Mouse (Mus musculus) thymus, adult 2 months (tissue): ENCODE results near the gene Rpn2.

Experiments used
- CTCF ChIP-seq: fragments of 200-500 bp; IDR thresholded peaks from 2 replicates; pipeline ENCODE4 v1.5.1; 2012; ENCODE audit warnings: mild to moderate bottlenecking, control low read depth, low read length, moderate library complexity, borderline replicate concordance; ENCODE audit not compliant: control insufficient read depth, poor library complexity, insufficient read depth; ENCODE audit errors: extremely low read depth
- POLR2A ChIP-seq: fragments of 200-500 bp; IDR thresholded peaks from 2 replicates; pipeline ENCODE4 v1.6.1; 2012; ENCODE audit warnings: mild to moderate bottlenecking, low read length, control low read depth, moderate library complexity; ENCODE audit not compliant: control insufficient read depth, poor library complexity, insufficient read depth; ENCODE audit errors: extremely low read depth

GRCm38 (mm10) chr2:157367184-157367893 lies 88.5 kb downstream of the Rpn2 start, which contains the start of gene Manbal:
- TF ChIP-seq CTCF (0 out of 2 replicates have a peak, but pooled peaks have one; percentile 20), POLR2A (peak; percentile 71)
